Mouse (Mus musculus) liver (tissue): Measurements from ENCODE around the gene Tm4sf20.

Source experiments
- DNase-seq: peaks from one replicate; pipeline ENCODE4 v3.0.0-alpha.2; 2020; ENCODE audit warnings: mixed read lengths

Gene Tm4sf20

GRCm38 (mm10) chr1:82768269-82768668 is at the start of gene Tm4sf20:
Gene Tm4sf20, minus strand, starts transcription at chr1:82768461.
- DNase-seq = no peak

GRCm38 (mm10) chr1:82815941-82816716 is 47.9 kb upstream of the Tm4sf20 start:
- DNase-seq = peak; percentile 92

- no peak for DNase-seq
Observed at GRCm38 (mm10) chr1:82811766-82812165, 43.5 kb upstream of the Tm4sf20 start.

GRCm38 (mm10) chr1:82808564-82808963 is 40.3 kb upstream of the Tm4sf20 start:
- no peak for DNase-seq

GRCm38 (mm10) chr1:82807206-82807605 is 38.9 kb upstream of the Tm4sf20 start:
- no peak for DNase-seq

GRCm38 (mm10) chr1:82806391-82806790 is 38.1 kb upstream of the Tm4sf20 start:
- DNase-seq = no peak

- DNase-seq = no peak
Observed at GRCm38 (mm10) chr1:82804059-82804458, 35.8 kb upstream of the Tm4sf20 start.

- DNase-seq = peak; percentile 82
Observed at GRCm38 (mm10) chr1:82803608-82804007, 35.3 kb upstream of the Tm4sf20 start.

- DNase-seq = no peak
Observed at GRCm38 (mm10) chr1:82801105-82801783, 33.0 kb upstream of the Tm4sf20 start.

- DNase-seq = no peak
Observed at GRCm38 (mm10) chr1:82798922-82799321, 30.7 kb upstream of the Tm4sf20 start.

GRCm38 (mm10) chr1:82798304-82798703 is 30.0 kb upstream of the Tm4sf20 start:
- no peak for DNase-seq

- DNase-seq = peak; percentile 50
Observed at GRCm38 (mm10) chr1:82797088-82797487, 28.8 kb upstream of the Tm4sf20 start.

- peak; percentile 24 for DNase-seq
Observed at GRCm38 (mm10) chr1:82795702-82796443, 27.6 kb upstream of the Tm4sf20 start.

GRCm38 (mm10) chr1:82795211-82795610 is 26.9 kb upstream of the Tm4sf20 start:
- no peak for DNase-seq

GRCm38 (mm10) chr1:82793986-82794385 is 25.7 kb upstream of the Tm4sf20 start:
- no peak for DNase-seq

GRCm38 (mm10) chr1:82793110-82793509 is 24.8 kb upstream of the Tm4sf20 start:
- DNase-seq = no peak

- DNase-seq = no peak
Observed at GRCm38 (mm10) chr1:82792238-82792637, 24.0 kb upstream of the Tm4sf20 start.

- DNase-seq = no peak
Observed at GRCm38 (mm10) chr1:82791105-82791504, 22.8 kb upstream of the Tm4sf20 start.

GRCm38 (mm10) chr1:82788070-82788469 is 19.8 kb upstream of the Tm4sf20 start:
- no peak for DNase-seq

- peak; percentile 45 for DNase-seq
Observed at GRCm38 (mm10) chr1:82787414-82787813, 19.2 kb upstream of the Tm4sf20 start.

- peak; percentile 58 for DNase-seq
Observed at GRCm38 (mm10) chr1:82785546-82785945, 17.3 kb upstream of the Tm4sf20 start.

GRCm38 (mm10) chr1:82783559-82783958 is 15.3 kb upstream of the Tm4sf20 start:
- no peak for DNase-seq

- no peak for DNase-seq
Observed at GRCm38 (mm10) chr1:82779388-82779966, 11.2 kb upstream of the Tm4sf20 start.
